Mouse (Mus musculus) adrenal gland, adult 18-20 months (tissue): ENCODE measurements around the gene Hectd3. TPM values are rescaled to one million over a fixed set of nuclear protein-coding genes. Genes with fewer than 3 reads are reported as not detected.

Experiments
- DNase-seq, 2 experiments: peaks; one replicate each; pipeline ENCODE4 v3.0.0; 2021 to 2022; ENCODE audit warnings: low spot score in 2 of 2
- total RNA-seq, 2 experiments: library from RNA; stranded (reverse); gene quantifications; 1 replicate in 1 of 2; 2 replicates in 1 of 2; pipeline ENCODE4 v1.2.3; 2021

The Hectd3 gene
- total RNA-seq, 2 experiments from 2014 or later: 26.7 to 28.0 TPM

- no peak for DNase-seq
Observed at GRCm38 (mm10) chr4:117014901-117015415, 19.8 kb downstream of the Hectd3 start.

GRCm38 (mm10) chr4:117017738-117018137 is 22.6 kb downstream of the Hectd3 start:
- DNase-seq: no peak

- no peak for DNase-seq
Observed at GRCm38 (mm10) chr4:117018327-117018726, 23.2 kb downstream of the Hectd3 start.

- peak; percentile 85 to 87 for DNase-seq
Observed at GRCm38 (mm10) chr4:117019206-117020134, 24.4 kb downstream of the Hectd3 start, which contains the start of gene Eif2b3. TSS of gene Eif2b3 (plus strand) at chr4:117019402.

GRCm38 (mm10) chr4:117023469-117023868 is 28.4 kb downstream of the Hectd3 start:
- no peak for DNase-seq

GRCm38 (mm10) chr4:117031105-117031504 is 36.0 kb downstream of the Hectd3 start:
- no peak for DNase-seq

GRCm38 (mm10) chr4:117039925-117040687 is 45.0 kb downstream of the Hectd3 start:
- peak in 1 of 2 experiments; percentile 34 for DNase-seq

GRCm38 (mm10) chr4:117040791-117041190 is 45.7 kb downstream of the Hectd3 start:
- DNase-seq: no peak

GRCm38 (mm10) chr4:117041283-117041721 is 46.2 kb downstream of the Hectd3 start:
- peak; percentile 33 to 36 for DNase-seq

GRCm38 (mm10) chr4:117048836-117049235 is 53.7 kb downstream of the Hectd3 start:
- no peak for DNase-seq

GRCm38 (mm10) chr4:117049485-117049884 is 54.4 kb downstream of the Hectd3 start:
- DNase-seq: no peak

- DNase-seq: no peak
Observed at GRCm38 (mm10) chr4:117052626-117053025, 57.5 kb downstream of the Hectd3 start.

- no peak for DNase-seq
Observed at GRCm38 (mm10) chr4:117053956-117054355, 58.8 kb downstream of the Hectd3 start.

Other genes with a start within 250 kb of the Hectd3 start
- gene Toe1, start 187.7 kb upstream of the Hectd3 start, total RNA-seq: 10 to 100 TPM; 13.5 to 14.9 TPM
- gene Mutyh, start 187.6 kb upstream of the Hectd3 start, total RNA-seq: 1 to 10 TPM; 2.0 to 2.9 TPM
- gene Hpdl, start 173.6 kb upstream of the Hectd3 start, total RNA-seq: 1 to 10 TPM; 1.8 to 4.7 TPM
- gene Zswim5, start 117.9 kb upstream of the Hectd3 start, total RNA-seq: 1 to 10 TPM; 3.8 to 5.2 TPM
- gene Urod, start 904 bp upstream of the Hectd3 start, total RNA-seq: 100 to 1,000 TPM; 116 to 124 TPM
- 10 to 100 TPM; 29.5 to 30.9 TPM for gene Eif2b3, start 24.1 kb downstream of the Hectd3 start, total RNA-seq
- gene Ptch2, start 100.8 kb downstream of the Hectd3 start, total RNA-seq: 1 to 10 TPM; 2.2 to 2.6 TPM
- 10 to 100 TPM in 1 of 2 experiments, 1 to 10 TPM in 1; 9.1 to 11.0 TPM for gene Btbd19, start 130.4 kb downstream of the Hectd3 start, total RNA-seq
- not detected for gene Tctex1d4, start 131.5 kb downstream of the Hectd3 start, total RNA-seq
- 10 to 100 TPM; 14.1 to 42.2 TPM for gene Plk3, start 138.6 kb downstream of the Hectd3 start, total RNA-seq
- 100 to 1,000 TPM; 912 to 968 TPM for gene Rps8, start 160.9 kb downstream of the Hectd3 start, total RNA-seq
- under 1 TPM; 0.51 to 0.56 TPM for gene Kif2c, start 187.3 kb downstream of the Hectd3 start, total RNA-seq